Mouse (Mus musculus): ENCODE data around the gene Itk.

Itk gene

GRCm38 (mm10) chr11:46360991-46361665, 28.2 kb downstream of the Itk start:
- DNase-seq (ENCODE audit: low read depth, low spot score) = no peak

GRCm38 (mm10) chr11:46358369-46358768, 30.9 kb downstream of the Itk start:
- DNase-seq (ENCODE audit: low read depth, low spot score) = no peak

GRCm38 (mm10) chr11:46349681-46350410, 39.5 kb downstream of the Itk start:
- DNase-seq (ENCODE audit: low read depth, low spot score) = no peak

- DNase-seq (ENCODE audit: low read depth, low spot score) = no peak
Observed at GRCm38 (mm10) chr11:46348416-46348815, 40.9 kb downstream of the Itk start.

- no peak for DNase-seq (ENCODE audit: low read depth, low spot score)
Observed at GRCm38 (mm10) chr11:46347756-46348155, 41.6 kb downstream of the Itk start.

GRCm38 (mm10) chr11:46343886-46344546, 45.3 kb downstream of the Itk start:
- DNase-seq (ENCODE audit: low read depth, low spot score) = no peak

GRCm38 (mm10) chr11:46341960-46342359, 47.4 kb downstream of the Itk start:
- no peak for DNase-seq (ENCODE audit: low read depth, low spot score)

- no peak for DNase-seq (ENCODE audit: low read depth, low spot score)
Observed at GRCm38 (mm10) chr11:46336020-46336419, 53.3 kb downstream of the Itk start.

- DNase-seq (ENCODE audit: low read depth, low spot score) = no peak
Observed at GRCm38 (mm10) chr11:46332217-46332616, 57.1 kb downstream of the Itk start.

- DNase-seq (ENCODE audit: low read depth, low spot score) = no peak
Observed at GRCm38 (mm10) chr11:46326271-46327015, 62.9 kb downstream of the Itk start.

- DNase-seq (ENCODE audit: low read depth, low spot score) = no peak
Observed at GRCm38 (mm10) chr11:46321559-46321958, 67.8 kb downstream of the Itk start.

GRCm38 (mm10) chr11:46314534-46314933, 74.8 kb downstream of the Itk start:
- no peak for DNase-seq (ENCODE audit: low read depth, low spot score)

GRCm38 (mm10) chr11:46313851-46314250, 75.5 kb downstream of the Itk start:
- DNase-seq (ENCODE audit: low read depth, low spot score) = no peak

GRCm38 (mm10) chr11:46312523-46313035, 76.7 kb downstream of the Itk start, which contains the start of gene Cyfip2:
Cyfip2 (minus strand) TSS chr11:46312859.
- no peak for DNase-seq (ENCODE audit: low read depth, low spot score)

GRCm38 (mm10) chr11:46311703-46312522, 77.4 kb downstream of the Itk start:
- DNase-seq (ENCODE audit: low read depth, low spot score) = peak; percentile 40

- DNase-seq (ENCODE audit: low read depth, low spot score) = no peak
Observed at GRCm38 (mm10) chr11:46311181-46311702, 78.1 kb downstream of the Itk start.

- peak; percentile 59 for DNase-seq (ENCODE audit: low read depth, low spot score)
Observed at GRCm38 (mm10) chr11:46310647-46311063, 78.7 kb downstream of the Itk start.

GRCm38 (mm10) chr11:46309808-46310555, 79.3 kb downstream of the Itk start:
- DNase-seq (ENCODE audit: low read depth, low spot score) = no peak

- no peak for DNase-seq (ENCODE audit: low read depth, low spot score)
Observed at GRCm38 (mm10) chr11:46309111-46309741, 80.1 kb downstream of the Itk start.

All from brain, embryonic 18.5 days (tissue).